Mouse (Mus musculus): ENCODE measurements around the gene Sema6b.
A peak's percentile ranks its signal among the peaks of the same experiment; 100 is the strongest.

Gene Sema6b

GRCm38 (mm10) chr17:56139858-56140595 is at the start of gene Sema6b:
Gene Sema6b, minus strand, starts transcription at chr17:56140343.
- DNase-seq (ENCODE audit: low spot score) = no peak

- DNase-seq (ENCODE audit: low spot score) = no peak
These were observed 45.4 kb upstream of the Sema6b start for GRCm38 (mm10) chr17:56185281-56186141.

GRCm38 (mm10) chr17:56183658-56184103 is 43.5 kb upstream of the Sema6b start, which contains the start of gene Mydgf:
Gene Mydgf, minus strand, starts transcription at chr17:56183920.
- peak; percentile 91 for DNase-seq (ENCODE audit: low spot score)

GRCm38 (mm10) chr17:56182975-56183657 is 43.0 kb upstream of the Sema6b start:
- no peak for DNase-seq (ENCODE audit: low spot score)

GRCm38 (mm10) chr17:56175416-56175815 is 35.3 kb upstream of the Sema6b start:
- DNase-seq (ENCODE audit: low spot score) = no peak

GRCm38 (mm10) chr17:56173401-56174046 is 33.4 kb upstream of the Sema6b start:
- DNase-seq (ENCODE audit: low spot score) = no peak

- no peak for DNase-seq (ENCODE audit: low spot score)
These were observed 31.7 kb upstream of the Sema6b start for GRCm38 (mm10) chr17:56171881-56172280.

- DNase-seq (ENCODE audit: low spot score) = no peak
These were observed 31.3 kb upstream of the Sema6b start for GRCm38 (mm10) chr17:56171456-56171855.

- no peak for DNase-seq (ENCODE audit: low spot score)
These were observed 30.5 kb upstream of the Sema6b start for GRCm38 (mm10) chr17:56170636-56171035.

- no peak for DNase-seq (ENCODE audit: low spot score)
These were observed 29.7 kb upstream of the Sema6b start for GRCm38 (mm10) chr17:56169830-56170229.

- DNase-seq (ENCODE audit: low spot score) = no peak
These were observed 25.5 kb upstream of the Sema6b start for GRCm38 (mm10) chr17:56165671-56166070.

- DNase-seq (ENCODE audit: low spot score) = no peak
These were observed 24.4 kb upstream of the Sema6b start for GRCm38 (mm10) chr17:56164510-56164909.

GRCm38 (mm10) chr17:56163523-56164102 is 23.5 kb upstream of the Sema6b start:
- no peak for DNase-seq (ENCODE audit: low spot score)

GRCm38 (mm10) chr17:56162231-56162774 is 22.2 kb upstream of the Sema6b start, which contains the start of gene Tnfaip8l1:
Gene Tnfaip8l1, plus strand, starts transcription at chr17:56162477.
- peak; percentile 93 for DNase-seq (ENCODE audit: low spot score)

GRCm38 (mm10) chr17:56159729-56160128 is 19.6 kb upstream of the Sema6b start:
- DNase-seq (ENCODE audit: low spot score) = no peak

- DNase-seq (ENCODE audit: low spot score) = peak; percentile 67
These were observed 13.5 kb upstream of the Sema6b start for GRCm38 (mm10) chr17:56153643-56154042.

- DNase-seq (ENCODE audit: low spot score) = no peak
These were observed 9.8 kb upstream of the Sema6b start for GRCm38 (mm10) chr17:56149897-56150296.

GRCm38 (mm10) chr17:56148790-56149618 is 8.9 kb upstream of the Sema6b start:
- DNase-seq (ENCODE audit: low spot score) = no peak

- no peak for DNase-seq (ENCODE audit: low spot score)
These were observed 8.1 kb upstream of the Sema6b start for GRCm38 (mm10) chr17:56148280-56148679.

- no peak for DNase-seq (ENCODE audit: low spot score)
These were observed 7.3 kb upstream of the Sema6b start for GRCm38 (mm10) chr17:56147420-56147819.
